Mouse (Mus musculus): Measurements from ENCODE around the gene Pick1. TPM values are rescaled to one million over a fixed set of nuclear protein-coding genes. Genes with fewer than 3 reads are reported as not detected.

Gene Pick1
- polyA plus RNA-seq, 1 experiment from 2014 or later = 18.7 TPM

GRCm38 (mm10) chr15:79281389-79281788 is 52.4 kb downstream of the Pick1 start:
- H3K27me3 ChIP-seq (ENCODE audit: insufficient read depth, low read length) = no peaks in the 10 kb centered on the region
- 0 out of 2 replicates have a peak, but pooled peaks cover 7% of the 10 kb centered on the region for H3K36me3 ChIP-seq (ENCODE audit: insufficient read depth)
- no peak overlapping the region for H3K4me3 ChIP-seq (ENCODE audit: low read depth, low read length)
- peak; percentile 74 for DNase-seq
- WGBS = 77% methylated on average over 1 of the region's 1 CpGs
- peak; percentile 64 for ATAC-seq (ENCODE audit: insufficient read depth)
- H3K4me1 ChIP-seq (ENCODE audit: insufficient read depth) = peaks cover 3% of the 10 kb centered on the region; the same call in 1 of the 2 replicates
- H3K27ac ChIP-seq (ENCODE audit: low read depth) = peak overlapping the region; percentile 32; the same call in 1 of the 2 replicates
- no peak for TF ChIP-seq CTCF (IDR thresholded peaks at IDR 0.05; ENCODE audit: low read depth)
- no peak overlapping the region for H3K4me2 ChIP-seq
- no peaks in the 10 kb centered on the region for H3K9me3 ChIP-seq (ENCODE audit: low read depth, low read length)
- H3K9ac ChIP-seq = no peak overlapping the region

- H3K27ac ChIP-seq (ENCODE audit: low read depth) = no peak overlapping the region
- WGBS = 73% methylated on average over 5 of the region's 5 CpGs
- H3K36me3 ChIP-seq (ENCODE audit: insufficient read depth) = 0 out of 2 replicates have a peak, but pooled peaks cover 13% of the 10 kb centered on the region
Measured at GRCm38 (mm10) chr15:79282434-79282833, 53.5 kb downstream of the Pick1 start.

GRCm38 (mm10) chr15:79283371-79283770 is 54.4 kb downstream of the Pick1 start:
- Histone ChIP-seq H3K9ac (no peak overlapping the region), H3K9me3 (ENCODE audit: low read depth, low read length) (no peaks in the 10 kb centered on the region), H3K4me3 (ENCODE audit: low read depth, low read length) (no peak overlapping the region), H3K27me3 (ENCODE audit: insufficient read depth, low read length) (no peaks in the 10 kb centered on the region), H3K36me3 (ENCODE audit: insufficient read depth) (0 out of 2 replicates have a peak, but pooled peaks cover 14% of the 10 kb centered on the region), H3K4me1 (ENCODE audit: insufficient read depth) (peaks cover 3% of the 10 kb centered on the region; the same call in 1 of the 2 replicates), H3K27ac (ENCODE audit: low read depth) (no peak overlapping the region), H3K4me2 (no peak overlapping the region)
- no peak for ATAC-seq (ENCODE audit: insufficient read depth)
- no peak for DNase-seq
- TF ChIP-seq CTCF (IDR thresholded peaks at IDR 0.05; ENCODE audit: low read depth) = no peak
- WGBS = 79% methylated on average over 4 of the region's 4 CpGs

More at GRCm38 (mm10) chr15:79282434-79282833, 53.5 kb downstream of the Pick1 start:
- H3K4me3 ChIP-seq (ENCODE audit: low read depth, low read length) = no peak overlapping the region
- no peaks in the 10 kb centered on the region for H3K9me3 ChIP-seq (ENCODE audit: low read depth, low read length)
- no peak overlapping the region for H3K4me2 ChIP-seq
- DNase-seq = no peak
- no peaks in the 10 kb centered on the region for H3K27me3 ChIP-seq (ENCODE audit: insufficient read depth, low read length)
- no peak for TF ChIP-seq CTCF (IDR thresholded peaks at IDR 0.05; ENCODE audit: low read depth)
- ATAC-seq (ENCODE audit: insufficient read depth) = no peak
- no peak overlapping the region for H3K9ac ChIP-seq
- H3K4me1 ChIP-seq (ENCODE audit: insufficient read depth) = peaks cover 3% of the 10 kb centered on the region; the same call in 1 of the 2 replicates

GRCm38 (mm10) chr15:79285399-79285798 is 56.4 kb downstream of the Pick1 start, which contains the start of gene Baiap2l2:
TSS of gene Baiap2l2 (minus strand) at chr15:79285537.
- H3K27ac ChIP-seq (ENCODE audit: low read depth) = no peak within 1 kb of the TSS

GRCm38 (mm10) chr15:79286141-79286540 is 57.2 kb downstream of the Pick1 start:
- Histone ChIP-seq H3K36me3 (ENCODE audit: insufficient read depth) (0 out of 2 replicates have a peak, but pooled peaks cover 20% of the 10 kb centered on the region), H3K4me1 (ENCODE audit: insufficient read depth) (no peaks in the 10 kb centered on the region; the same call in 1 of the 2 replicates), H3K9me3 (ENCODE audit: low read depth, low read length) (no peaks in the 10 kb centered on the region), H3K27me3 (ENCODE audit: insufficient read depth, low read length) (no peaks in the 10 kb centered on the region), H3K4me3 (ENCODE audit: low read depth, low read length) (no peak overlapping the region), H3K27ac (ENCODE audit: low read depth) (no peak overlapping the region), H3K9ac (no peak overlapping the region), H3K4me2 (no peak overlapping the region)
- no peak for ATAC-seq (ENCODE audit: insufficient read depth)
- TF ChIP-seq CTCF (IDR thresholded peaks at IDR 0.05; ENCODE audit: low read depth) = no peak
- no peak for DNase-seq
- 81% methylated on average over 7 of the region's 7 CpGs for WGBS

More at GRCm38 (mm10) chr15:79285399-79285798, 56.4 kb downstream of the Pick1 start, which contains the start of gene Baiap2l2:
- 49% methylated on average over 10 of the region's 10 CpGs for WGBS
- peak; percentile 30; the same call in 1 of the 2 replicates for ATAC-seq (ENCODE audit: insufficient read depth)
- Histone ChIP-seq H3K36me3 (ENCODE audit: insufficient read depth) (0 out of 2 replicates have a peak, but pooled peaks cover 20% of the 10 kb centered on the region), H3K9ac (no peak within 1 kb of the TSS), H3K4me2 (no peak within 1 kb of the TSS), H3K9me3 (ENCODE audit: low read depth, low read length) (no peaks in the 10 kb centered on the region), H3K4me3 (ENCODE audit: low read depth, low read length) (no peak within 1 kb of the TSS), H3K27me3 (ENCODE audit: insufficient read depth, low read length) (no peaks in the 10 kb centered on the region), H3K4me1 (ENCODE audit: insufficient read depth) (peaks cover 3% of the 10 kb centered on the region; the same call in 1 of the 2 replicates)
- no peak for TF ChIP-seq CTCF (IDR thresholded peaks at IDR 0.05; ENCODE audit: low read depth)
- DNase-seq = no peak

- no peak for TF ChIP-seq CTCF (IDR thresholded peaks at IDR 0.05; ENCODE audit: low read depth)
- no peak for DNase-seq
- Histone ChIP-seq H3K4me1 (ENCODE audit: insufficient read depth) (no peaks in the 10 kb centered on the region), H3K9me3 (ENCODE audit: low read depth, low read length) (no peaks in the 10 kb centered on the region), H3K9ac (no peak overlapping the region), H3K27me3 (ENCODE audit: insufficient read depth, low read length) (no peaks in the 10 kb centered on the region), H3K4me3 (ENCODE audit: low read depth, low read length) (no peak overlapping the region), H3K27ac (ENCODE audit: low read depth) (no peak overlapping the region), H3K4me2 (no peak overlapping the region), H3K36me3 (ENCODE audit: insufficient read depth) (0 out of 2 replicates have a peak, but pooled peaks cover 20% of the 10 kb centered on the region)
- ATAC-seq (ENCODE audit: insufficient read depth) = no peak
- WGBS = 87% methylated on average over 7 of the region's 7 CpGs
Measured at GRCm38 (mm10) chr15:79287091-79287490, 58.1 kb downstream of the Pick1 start.

- TF ChIP-seq CTCF (IDR thresholded peaks at IDR 0.05; ENCODE audit: low read depth) = no peak
- Histone ChIP-seq H3K9me3 (ENCODE audit: low read depth, low read length) (no peaks in the 10 kb centered on the region), H3K9ac (no peak overlapping the region), H3K27me3 (ENCODE audit: insufficient read depth, low read length) (no peaks in the 10 kb centered on the region), H3K27ac (ENCODE audit: low read depth) (no peak overlapping the region), H3K4me1 (ENCODE audit: insufficient read depth) (no peaks in the 10 kb centered on the region), H3K4me2 (no peak overlapping the region), H3K36me3 (ENCODE audit: insufficient read depth) (peaks cover 20% of the 10 kb centered on the region; the same call in 1 of the 2 replicates), H3K4me3 (ENCODE audit: low read depth, low read length) (no peak overlapping the region)
- ATAC-seq (ENCODE audit: insufficient read depth) (no peak), DNase-seq (no peak)
- WGBS = 75% methylated on average over 3 of the region's 3 CpGs
Measured at GRCm38 (mm10) chr15:79288387-79288786, 59.4 kb downstream of the Pick1 start.
